Mouse (Mus musculus) megakaryocyte, embryonic 14.5 days (primary cell): ENCODE data around the gene Pgpep1.

ENCODE experiments used
- FLI1 ChIP-seq: IDR thresholded peaks from 2 replicates; pipeline ENCODE4 v1.6.1; 2012; ENCODE audit warnings: low read length, inconsistent platforms, mixed read lengths
- GATA1 ChIP-seq: IDR thresholded peaks from 3 replicates; pipeline ENCODE4 v1.6.1; 2012; ENCODE audit warnings: mixed read lengths, low read length, inconsistent platforms, borderline replicate concordance

GRCm38 (mm10) chr8:70660273-70660725 is at the start of gene Pgpep1:
- TF ChIP-seq GATA1 (no peak), FLI1 (no peak)
